Mouse (Mus musculus): ENCODE results near the gene Tubg2. TPM values are rescaled to one million over a fixed set of nuclear protein-coding genes. Genes with fewer than 3 reads are reported as not detected.

Tubg2 gene
- total and polyA plus RNA-seq, 3 experiments = 2.1 to 10.5 (median 4.7) TPM

DNA sequence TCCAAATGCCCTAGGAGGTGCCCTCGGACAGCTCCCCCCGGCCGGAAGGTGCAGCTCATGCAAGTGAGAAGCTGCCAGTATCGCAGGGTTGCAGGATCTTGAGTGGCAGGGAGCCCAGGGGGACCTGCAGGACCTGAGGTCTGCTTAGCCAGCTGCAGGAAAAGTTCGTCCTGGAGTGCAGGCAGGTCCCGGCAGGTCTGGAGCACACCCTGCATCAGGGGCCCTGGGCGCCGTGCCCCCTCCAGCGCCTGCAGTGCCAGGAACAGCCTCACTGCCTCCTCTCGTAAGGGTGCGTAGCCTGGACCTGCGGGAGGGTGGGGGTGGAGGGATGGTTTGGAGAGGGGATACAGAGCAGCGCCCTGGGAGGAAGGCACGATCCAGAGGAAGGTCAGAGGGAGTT lies 10.7 kb downstream of the Tubg2 start:
- DNase-seq (ENCODE audit: extremely low read depth) = no peak
- H3K4me2 ChIP-seq (ENCODE audit: insufficient read depth, low read depth, poor library complexity, severe bottlenecking) = no peak overlapping the region
- no peak overlapping the region for H3K27ac ChIP-seq (ENCODE audit: insufficient read depth, low read depth)
- H3K4me1 ChIP-seq (ENCODE audit: control insufficient read depth in 1 of 2, insufficient read depth in 2 of 2) = peaks cover 0 to 23% of the 10 kb centered on the region in 2 experiments; a peak in 3 of 4 replicates
- H3K79me2 ChIP-seq (replicated peaks; ENCODE audit: control insufficient read depth, extremely low read depth, insufficient read depth, poor library complexity, severe bottlenecking) = peaks cover 10% of the 10 kb centered on the region; the same call in 1 of the 2 replicates
- no peaks in the 10 kb centered on the region for H3K9me3 ChIP-seq (replicated peaks; ENCODE audit: low read length)
- peaks cover 54 to 67% of the 10 kb centered on the region in 2 experiments for H3K36me3 ChIP-seq (replicated peaks in 1 of 2; ENCODE audit: control insufficient read depth in 1 of 2, insufficient read depth in 1 of 2, low read length in 1 of 2)
- dilution Hi-C loops (cut with MboI; ENCODE audit: extremely low pct_ligation_motif_present, extremely low pct_unique_long_range_greater_than_20kb, low sequenced_read_pairs) (no loop called here), in situ Hi-C loops (cut with MboI; ENCODE audit: low pct_ligation_motif_present, low pct_unique_long_range_greater_than_20kb, low sequenced_read_pairs) (no loop called here)
- TF ChIP-seq CHD1 (IDR thresholded peaks at IDR 0.05; ENCODE audit: low read depth, low read length) = no peak
- TF ChIP-seq USF2 (conservative IDR thresholded peaks at IDR 0.05; ENCODE audit: low read depth, low read length) = no peak
- no peak for TF ChIP-seq ZMIZ1 (IDR thresholded peaks at IDR 0.05; ENCODE audit: low read depth, low read length)
- TF ChIP-seq TBP (conservative IDR thresholded peaks at IDR 0.05; ENCODE audit: low read depth, low read length) = no peak
- no peak for TF ChIP-seq USF1 (IDR thresholded peaks at IDR 0.05; ENCODE audit: low read depth, low read length)
- TF ChIP-seq TCF12 (IDR thresholded peaks at IDR 0.05; ENCODE audit: low read depth, low read length) = no peak
- TF ChIP-seq RCOR1 (conservative IDR thresholded peaks at IDR 0.05; ENCODE audit: low read depth, low read length) = no peak
- TF ChIP-seq BHLHE40 (IDR thresholded peaks at IDR 0.05; ENCODE audit: low read depth, low read length) = no peak
- no peak for TF ChIP-seq MYC (IDR thresholded peaks at IDR 0.05; ENCODE audit: low read depth, low read length)
- TF ChIP-seq MEF2A (IDR thresholded peaks at IDR 0.05; ENCODE audit: borderline replicate concordance, low read depth, low read length) = no peak
- TF ChIP-seq CHD2 (IDR thresholded peaks at IDR 0.05; ENCODE audit: low read length) = no peak
- no peak for TF ChIP-seq JUND (conservative IDR thresholded peaks at IDR 0.05; ENCODE audit: low read depth, low read length)
- no peak for TF ChIP-seq CTCF (conservative IDR thresholded peaks at IDR 0.05 in 1 of 2, IDR thresholded peaks at IDR 0.05 in 1 of 2; ENCODE audit: low read depth in 2 of 2, low read length in 2 of 2)
- no peak for TF ChIP-seq NRF1 (IDR thresholded peaks at IDR 0.05; ENCODE audit: low read depth, low read length)
- no peak for TF ChIP-seq GABPA (IDR thresholded peaks at IDR 0.05; ENCODE audit: insufficient replicate concordance, low read depth, low read length)
- peaks cover 9% of the 10 kb centered on the region for H3K27me3 ChIP-seq (replicated peaks)
- H3K4me3 ChIP-seq (replicated peaks in 1 of 3; ENCODE audit: low read depth in 2 of 3, low read length in 2 of 3, poor library complexity in 1 of 3) = no peak overlapping the region
- no peak overlapping the region for H3K9ac ChIP-seq (ENCODE audit: insufficient read depth, low read depth)

DNA sequence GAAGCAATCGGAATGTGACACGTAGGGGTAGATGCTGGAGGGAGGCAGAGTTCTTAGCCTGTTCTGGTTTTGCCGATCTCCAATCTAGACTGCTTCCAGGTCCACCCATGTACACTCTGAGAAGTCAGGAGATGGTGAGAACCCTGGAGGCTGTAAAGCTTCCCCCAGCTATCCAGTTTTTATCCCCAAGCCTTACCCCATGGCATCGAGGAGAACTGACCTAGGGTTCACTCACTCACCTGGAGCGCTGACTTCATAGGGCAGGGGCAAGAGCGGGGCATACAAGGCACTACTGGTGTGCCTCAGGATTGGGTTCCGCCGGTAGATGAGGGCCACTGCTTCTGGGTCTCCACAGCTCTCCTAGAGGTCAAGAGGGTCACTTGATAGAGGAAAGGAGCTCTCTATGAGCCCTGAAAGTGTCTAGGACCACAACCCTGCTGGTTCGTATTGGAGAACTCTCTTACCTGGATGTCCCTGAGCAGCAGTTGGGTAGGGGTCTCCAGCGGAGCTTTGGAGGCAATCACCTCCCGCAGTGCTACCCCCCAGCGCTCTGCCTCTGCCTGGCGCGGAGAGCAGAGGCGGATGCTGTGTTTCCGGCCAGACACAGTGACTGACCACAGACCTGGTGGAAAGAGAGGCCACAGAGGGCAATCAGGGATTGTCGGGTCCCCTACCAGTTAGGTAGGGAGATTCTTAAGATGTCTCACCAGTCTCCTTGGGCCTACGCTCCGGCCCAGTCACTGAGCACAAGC lies 11.7 kb downstream of the Tubg2 start:
- Histone ChIP-seq H3K4me1 (ENCODE audit: control insufficient read depth in 1 of 2, insufficient read depth in 2 of 2) (peaks cover 0 to 30% of the 10 kb centered on the region in 2 experiments; a peak in 3 of 4 replicates), H3K27ac (ENCODE audit: insufficient read depth, low read depth) (no peak overlapping the region), H3K27me3 (replicated peaks) (peaks cover 9% of the 10 kb centered on the region), H3K9ac (ENCODE audit: insufficient read depth, low read depth) (no peak overlapping the region), H3K79me2 (replicated peaks; ENCODE audit: control insufficient read depth, extremely low read depth, insufficient read depth, poor library complexity, severe bottlenecking) (peaks cover 10% of the 10 kb centered on the region; the same call in 1 of the 2 replicates), H3K4me2 (ENCODE audit: insufficient read depth, low read depth, poor library complexity, severe bottlenecking) (no peak overlapping the region), H3K36me3 (replicated peaks in 1 of 2; ENCODE audit: control insufficient read depth in 1 of 2, insufficient read depth in 1 of 2, low read length in 1 of 2) (peaks cover 44 to 57% of the 10 kb centered on the region in 2 experiments), H3K4me3 (replicated peaks in 1 of 3; ENCODE audit: low read depth in 2 of 3, low read length in 2 of 3, poor library complexity in 1 of 3) (no peak overlapping the region), H3K9me3 (replicated peaks; ENCODE audit: low read length) (no peaks in the 10 kb centered on the region)
- in situ Hi-C loops (cut with MboI; ENCODE audit: low pct_ligation_motif_present, low pct_unique_long_range_greater_than_20kb, low sequenced_read_pairs) (no loop called here), dilution Hi-C loops (cut with MboI; ENCODE audit: extremely low pct_ligation_motif_present, extremely low pct_unique_long_range_greater_than_20kb, low sequenced_read_pairs) (no loop called here)
- no peak for DNase-seq (ENCODE audit: extremely low read depth)
- TF ChIP-seq SMC3 (IDR thresholded peaks at IDR 0.05; ENCODE audit: low read depth, low read length) (no peak), MAX (IDR thresholded peaks at IDR 0.05; ENCODE audit: low read length) (no peak), JUN (IDR thresholded peaks at IDR 0.05; ENCODE audit: insufficient read depth, low read depth, low read length) (no peak), POLR2A (IDR thresholded peaks at IDR 0.05; ENCODE audit: low read depth, low read length) (no peak), KAT2A (IDR thresholded peaks at IDR 0.05; ENCODE audit: insufficient replicate concordance, low read length) (no peak), ZNF384 (IDR thresholded peaks at IDR 0.05; ENCODE audit: low read depth, low read length) (no peak), IRF4 (IDR thresholded peaks at IDR 0.05; ENCODE audit: low read depth, low read length) (no peak), RCOR1 (conservative IDR thresholded peaks at IDR 0.05; ENCODE audit: low read depth, low read length) (no peak), EP300 (IDR thresholded peaks at IDR 0.05; ENCODE audit: low read length) (no peak), MYC (IDR thresholded peaks at IDR 0.05; ENCODE audit: low read depth, low read length) (no peak), USF2 (conservative IDR thresholded peaks at IDR 0.05; ENCODE audit: low read depth, low read length) (no peak), MAFK (IDR thresholded peaks at IDR 0.05; ENCODE audit: insufficient replicate concordance, low read length) (no peak)

Measured in CH12.LX (cell line).